Mouse (Mus musculus) lung, postnatal 0 days (tissue): ENCODE measurements around the gene Ralgapa1.
A peak's percentile ranks its signal among the peaks of the same experiment; 100 is the strongest.

ENCODE experiments used
- CTCF ChIP-seq: IDR thresholded peaks from 2 replicates; pipeline ENCODE4 v1.5.1; 2016; ENCODE audit warnings: antibody characterized with exemption, mild to moderate bottlenecking
- EP300 ChIP-seq: IDR thresholded peaks from 2 replicates; pipeline ENCODE4 v1.6.1; 2016; ENCODE audit warnings: antibody characterized with exemption, mild to moderate bottlenecking, control low read depth

GRCm38 (mm10) chr12:55820661-55821314, at the start of gene Ralgapa1:
- TF ChIP-seq EP300 (no peak; the same call in 1 of the 2 replicates), CTCF (peak; percentile 64)
